Mouse (Mus musculus): ENCODE measurements at regions not wholly inside any gene's neighbourhood (a gene's known extent, or its start where the extent isn't known, plus 50 kb on each side); places are given as distances from the start of the nearest gene placed in this dataset.
"Not testable (repeated sequence)": the region's sequence is repeated elsewhere in the genome, so short reads cannot be mapped to it uniquely, and the experiment has no call there.

DNA sequence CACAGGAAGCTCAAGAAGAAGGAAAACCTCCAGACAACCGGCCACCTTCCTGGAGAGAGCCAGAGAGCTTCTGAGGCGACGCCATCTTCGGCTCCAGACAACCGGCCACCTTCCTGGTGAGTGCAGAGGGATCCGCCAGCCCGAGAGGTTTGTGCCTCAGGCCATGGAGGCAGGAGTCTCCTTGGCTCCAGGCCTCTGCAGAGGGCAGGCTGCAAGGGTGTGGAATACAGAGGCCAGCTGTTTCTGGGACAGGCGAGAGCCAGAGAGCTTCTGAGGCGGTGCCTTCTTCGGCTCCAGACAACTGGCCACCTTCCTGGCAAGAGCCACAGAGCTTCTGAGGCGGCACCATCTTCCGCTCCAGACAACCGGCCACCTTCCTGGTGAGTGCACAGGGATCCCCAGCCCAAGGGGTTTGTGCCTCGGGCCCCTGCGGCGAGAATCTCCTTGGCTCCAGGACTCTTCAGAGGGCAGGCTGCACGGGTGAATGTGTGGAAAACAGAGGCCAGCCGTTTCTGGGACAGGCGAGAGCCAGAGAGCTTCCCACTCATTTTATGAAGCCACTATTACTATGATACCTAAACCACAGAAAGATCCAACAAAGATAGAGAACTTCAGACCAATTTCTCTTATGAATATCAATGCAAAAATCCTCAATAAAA is 441.4 kb downstream of the Arl6ip6 start:
- not testable (repeated sequence) for DNase-seq

DNA sequence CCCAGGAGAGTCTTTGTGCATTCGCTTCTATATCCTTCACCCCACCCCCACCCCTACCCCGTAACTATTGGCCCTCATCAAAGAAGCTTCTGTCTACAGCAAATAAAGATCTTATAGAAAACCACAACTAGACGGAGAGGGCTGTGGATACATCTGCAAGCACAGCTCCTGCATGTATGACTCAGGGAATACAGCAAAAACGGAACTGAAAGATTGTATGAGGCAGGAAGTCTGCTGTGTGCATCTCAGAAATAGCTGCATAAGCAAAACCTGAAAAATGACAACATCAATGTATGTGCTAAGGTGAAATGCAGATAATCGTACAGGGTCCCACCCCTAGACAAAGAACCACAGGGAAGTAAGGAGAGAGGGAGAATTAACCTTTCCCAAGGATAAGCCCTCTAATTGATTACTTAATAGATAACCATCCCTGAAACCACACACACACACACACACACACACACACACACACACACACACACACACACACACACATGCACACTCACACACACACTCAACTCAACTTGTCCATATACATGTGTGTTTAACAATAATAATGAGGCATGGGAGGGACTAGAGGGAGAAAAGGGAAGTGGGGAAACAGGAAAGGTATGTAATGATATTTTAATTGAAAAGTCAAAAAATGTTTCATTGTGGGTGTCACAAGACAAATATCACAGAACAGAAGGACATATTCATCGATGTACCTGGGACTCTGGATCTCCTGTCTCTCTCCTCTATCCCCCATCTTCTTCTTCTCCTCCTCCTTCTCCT is 416.6 kb downstream of the Rprm start:
- no peak for DNase-seq

DNA sequence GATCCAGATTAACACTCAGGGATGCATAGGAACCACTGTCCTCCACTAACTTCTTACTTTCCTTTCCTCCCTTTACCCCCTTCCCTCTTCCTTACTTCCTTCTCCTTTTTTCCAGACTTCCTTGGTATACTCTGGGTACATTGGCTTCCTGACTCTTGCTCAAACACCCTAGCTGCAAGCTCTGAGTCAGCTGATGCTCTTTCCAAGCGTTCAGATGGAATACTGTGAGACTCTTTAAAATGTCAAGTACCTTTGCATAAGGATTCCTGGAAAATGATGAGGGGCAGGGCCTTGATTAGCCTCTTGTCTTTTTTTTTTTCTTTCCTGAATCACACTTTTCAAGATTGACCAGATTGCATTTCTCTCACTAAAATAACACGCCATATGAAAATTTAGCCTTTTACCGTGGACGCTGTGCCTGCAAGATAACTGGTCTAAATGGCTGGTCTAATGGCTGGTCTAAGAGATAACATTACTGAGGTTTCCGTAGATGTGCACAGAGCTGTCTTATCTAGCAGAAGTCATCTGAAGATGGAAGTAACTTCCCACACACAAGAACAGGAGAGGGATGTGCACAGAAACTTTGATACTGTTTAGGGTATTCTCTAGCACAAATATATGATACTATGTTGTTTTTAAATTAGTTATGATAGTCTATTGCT is 404.9 kb downstream of the Rprm start:
- DNase-seq: no peak

GRCm38 (mm10) chr2:53682599-53682998 is 402.8 kb downstream of the Rprm start:
- DNase-seq: no peak

- DNase-seq: no peak
Measured at GRCm38 (mm10) chr2:53687281-53687680, 398.1 kb downstream of the Rprm start.

- DNase-seq: no peak
Measured at GRCm38 (mm10) chr2:53689223-53689880, 396.0 kb downstream of the Rprm start.

DNA sequence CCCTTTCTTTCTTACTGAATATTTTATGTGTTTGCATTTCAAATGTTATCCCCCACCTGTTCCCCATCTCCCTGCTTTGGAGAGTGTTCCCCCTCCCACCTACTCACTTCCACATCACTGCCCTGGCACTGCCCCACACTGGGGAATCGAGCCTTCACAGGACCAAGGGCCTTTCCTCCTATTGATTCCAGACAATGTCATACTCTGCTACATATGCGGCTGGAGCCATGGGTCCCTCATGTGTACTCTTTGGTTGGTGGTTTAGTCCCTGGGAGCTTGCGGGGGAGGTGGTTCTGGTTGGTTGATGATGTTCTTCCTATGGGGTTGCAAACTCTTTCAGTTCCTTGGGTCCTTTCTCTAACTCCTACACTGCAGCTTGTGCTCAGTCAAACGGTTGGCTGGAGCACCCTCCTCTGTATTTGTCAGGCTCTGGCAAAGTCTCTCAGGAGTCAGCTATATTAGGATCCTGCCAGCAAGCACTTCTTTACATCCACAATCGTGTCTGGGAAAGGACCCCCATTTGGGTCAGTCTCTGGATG is 393.7 kb downstream of the Rprm start:
- DNase-seq: no peak

DNA sequence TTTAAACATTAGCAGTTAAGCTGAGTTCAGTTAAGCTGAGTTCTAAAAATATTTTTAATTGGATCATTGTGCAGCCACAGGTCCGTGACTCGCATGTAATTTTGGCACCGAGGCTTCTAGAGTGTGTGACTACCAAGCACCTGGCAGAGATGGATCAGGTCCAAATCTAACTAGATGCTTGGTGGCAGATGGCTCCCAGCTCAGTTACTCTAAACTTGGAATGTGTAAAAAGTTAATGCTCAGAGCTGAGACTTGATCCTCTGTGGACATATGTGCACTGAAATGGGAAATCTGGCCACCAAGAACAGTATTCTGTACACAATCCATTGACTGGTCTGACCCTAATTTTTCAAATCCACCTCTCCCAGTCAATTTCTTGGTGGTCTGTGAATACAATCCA is 374.1 kb downstream of the Rprm start:
- DNase-seq: no peak

DNA sequence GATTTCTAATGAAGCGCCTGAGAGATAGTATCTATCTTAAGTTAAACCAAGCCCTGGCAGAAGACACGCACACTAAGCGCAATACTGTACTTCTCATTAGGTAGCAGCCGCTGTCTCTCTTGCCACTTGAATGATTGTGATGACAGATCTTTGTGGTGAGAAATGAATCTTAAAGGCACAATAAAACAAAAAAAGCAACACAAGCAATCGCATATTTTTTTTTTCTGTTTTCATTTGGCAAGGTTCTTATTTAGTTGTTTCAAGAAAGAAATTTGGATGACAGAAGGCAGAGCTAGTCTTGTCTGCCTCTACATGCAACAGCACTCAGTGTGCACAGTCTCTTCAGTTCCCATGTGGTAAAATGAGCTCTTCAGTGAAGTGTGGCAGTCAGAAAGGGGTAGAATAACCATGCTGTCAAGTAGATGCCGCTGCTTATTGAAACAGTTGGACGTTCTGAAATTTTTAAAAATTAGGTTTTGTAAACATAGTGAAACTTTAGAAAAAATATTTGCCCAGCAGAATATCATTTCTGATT is 372.2 kb downstream of the Rprm start:
- no peak for DNase-seq

DNA sequence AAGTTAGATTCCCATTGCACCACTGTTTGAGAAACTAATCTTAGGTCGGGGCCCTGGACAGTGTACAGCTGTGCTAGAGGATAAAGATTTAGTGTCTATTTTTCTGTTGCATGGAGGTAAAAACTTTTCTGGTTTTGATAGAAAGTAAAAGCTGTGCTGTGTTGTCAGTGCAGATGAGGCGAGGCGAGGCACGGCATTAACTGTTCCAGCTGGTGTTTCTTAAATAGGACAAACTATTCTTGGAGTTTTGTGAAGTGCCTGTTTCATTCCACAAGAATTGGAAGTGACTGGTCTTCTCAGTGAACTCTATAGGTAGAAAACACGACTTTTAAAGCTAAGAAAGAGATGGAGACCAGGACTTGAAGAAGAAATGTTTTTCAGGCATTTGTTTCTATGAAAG is 370.3 kb downstream of the Rprm start:
- DNase-seq: no peak

GRCm38 (mm10) chr2:53723231-53723630 is 362.1 kb downstream of the Rprm start:
- DNase-seq: no peak

- no peak for DNase-seq
Measured at GRCm38 (mm10) chr2:53728693-53729092, 356.7 kb downstream of the Rprm start.

DNA sequence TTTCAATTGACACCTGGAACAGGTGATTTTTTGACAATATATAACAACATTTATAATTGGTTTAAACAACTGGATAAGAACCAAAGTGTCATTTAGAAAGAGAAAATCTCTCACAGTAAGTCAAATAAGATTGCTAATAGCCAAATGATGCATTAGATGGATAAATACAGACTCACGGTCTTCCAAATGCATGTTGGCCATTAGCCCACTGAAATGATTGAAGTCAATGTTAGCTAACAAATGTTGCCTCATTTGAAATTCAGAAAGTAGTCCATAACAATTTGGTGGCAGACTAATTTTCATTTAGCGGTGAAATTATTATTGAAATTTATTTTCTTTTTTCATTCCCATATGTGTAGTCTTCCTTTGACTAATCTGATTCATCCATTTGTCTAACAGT is 354.9 kb downstream of the Rprm start:
- DNase-seq: no peak

DNA sequence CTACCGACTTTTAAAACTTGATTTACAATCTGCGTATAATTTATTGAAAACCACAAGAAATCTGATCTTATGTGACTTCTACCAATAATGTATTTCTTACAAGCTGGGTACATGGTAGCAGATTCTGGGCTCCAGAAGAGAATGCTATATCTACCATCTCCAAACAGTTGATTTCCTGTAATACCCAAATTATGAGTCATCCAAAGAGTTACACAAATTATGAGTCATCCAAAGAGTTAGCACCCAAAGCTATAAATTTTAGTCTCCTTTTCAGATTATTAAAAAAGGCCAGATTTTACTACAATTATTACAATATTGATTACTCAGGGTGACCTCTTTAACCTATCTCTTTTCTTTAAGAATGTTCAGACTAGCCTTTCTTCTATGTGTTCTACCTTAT is 321.9 kb downstream of the Rprm start:
- no peak for DNase-seq

DNA sequence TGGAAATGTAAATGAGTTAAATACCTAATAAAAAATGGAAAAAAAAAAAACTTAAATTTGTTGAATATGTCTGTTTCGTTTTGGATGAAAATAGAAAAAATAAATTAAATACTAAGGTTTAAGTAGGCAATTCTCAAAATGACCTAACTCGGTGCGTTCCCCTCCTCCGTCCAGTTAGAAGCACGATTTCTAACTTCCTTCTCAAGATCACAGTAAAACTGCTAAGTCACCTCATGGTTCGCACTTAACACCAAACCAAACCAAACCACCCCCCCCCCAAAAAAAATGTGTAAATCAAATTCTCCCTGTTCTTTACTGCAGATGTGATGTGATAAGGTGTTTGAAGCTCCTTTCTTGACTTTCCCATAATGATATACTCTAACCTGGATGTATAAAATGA is 303.3 kb downstream of the Rprm start:
- DNase-seq: not testable (repeated sequence)

GRCm38 (mm10) chr2:53788599-53788998 is 296.8 kb downstream of the Rprm start:
- not testable (repeated sequence) for DNase-seq

DNA sequence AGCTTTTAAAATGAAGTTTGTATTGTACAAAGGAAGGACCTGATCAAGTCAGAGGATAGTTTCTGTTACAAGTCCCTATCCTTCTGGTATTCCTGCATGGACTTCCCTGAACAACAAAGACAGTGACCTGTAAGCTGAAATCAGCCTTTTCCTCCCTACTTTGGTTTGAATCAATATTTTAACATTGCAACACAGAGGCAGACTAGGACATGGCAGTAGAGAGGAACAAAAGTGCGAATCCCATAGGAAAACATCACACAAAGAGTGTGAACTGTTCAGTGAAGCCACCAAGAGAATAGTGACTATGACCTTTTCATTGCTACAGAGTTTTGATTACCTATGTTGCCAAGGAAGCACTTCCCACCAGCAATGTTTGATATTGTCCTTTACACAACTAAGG is 288.7 kb downstream of the Rprm start:
- DNase-seq: no peak

GRCm38 (mm10) chr2:53803666-53804065 is 281.7 kb downstream of the Rprm start:
- no peak for DNase-seq

- no peak for DNase-seq
Measured at GRCm38 (mm10) chr2:53850815-53851528, 234.4 kb downstream of the Rprm start.

All from adrenal gland, postnatal 14 days (tissue).